Mouse (Mus musculus) brain, embryonic 14.5 days (tissue): ENCODE data around the gene Bicdl1. TPM values are rescaled to one million over a fixed set of nuclear protein-coding genes. Genes with fewer than 3 reads are reported as not detected.

Experiments
- DNase-seq: peaks from one replicate; pipeline ENCODE4 v3.0.0-alpha.2; 2011; ENCODE audit warnings: low read depth
- CTCF ChIP-seq: fragments of 200-500 bp; IDR thresholded peaks from 2 replicates; pipeline ENCODE4 v1.5.1; 2012; ENCODE audit warnings: inconsistent platforms, mild to moderate bottlenecking, moderate library complexity, borderline replicate concordance; ENCODE audit not compliant: insufficient read depth, insufficient read length; ENCODE audit errors: extremely low read depth
- POLR2A ChIP-seq: fragments of 200-500 bp; IDR thresholded peaks from 2 replicates; pipeline ENCODE4 v1.6.1; 2012; ENCODE audit warnings: mild to moderate bottlenecking, inconsistent platforms, borderline replicate concordance; ENCODE audit not compliant: poor library complexity, insufficient read depth, insufficient read length, severe bottlenecking; ENCODE audit errors: extremely low read depth
- polyA plus RNA-seq: library from polyadenylated mRNA; depleted of rRNA; stranded (reverse); fragments of >200 nt; gene quantifications from 2 replicates; pipeline ENCODE4 v1.2.3, GENCODE M21; 2012; rRNA removed

The Bicdl1 gene
- 165 and 168 TPM in 2 replicates for polyA plus RNA-seq

DNA sequence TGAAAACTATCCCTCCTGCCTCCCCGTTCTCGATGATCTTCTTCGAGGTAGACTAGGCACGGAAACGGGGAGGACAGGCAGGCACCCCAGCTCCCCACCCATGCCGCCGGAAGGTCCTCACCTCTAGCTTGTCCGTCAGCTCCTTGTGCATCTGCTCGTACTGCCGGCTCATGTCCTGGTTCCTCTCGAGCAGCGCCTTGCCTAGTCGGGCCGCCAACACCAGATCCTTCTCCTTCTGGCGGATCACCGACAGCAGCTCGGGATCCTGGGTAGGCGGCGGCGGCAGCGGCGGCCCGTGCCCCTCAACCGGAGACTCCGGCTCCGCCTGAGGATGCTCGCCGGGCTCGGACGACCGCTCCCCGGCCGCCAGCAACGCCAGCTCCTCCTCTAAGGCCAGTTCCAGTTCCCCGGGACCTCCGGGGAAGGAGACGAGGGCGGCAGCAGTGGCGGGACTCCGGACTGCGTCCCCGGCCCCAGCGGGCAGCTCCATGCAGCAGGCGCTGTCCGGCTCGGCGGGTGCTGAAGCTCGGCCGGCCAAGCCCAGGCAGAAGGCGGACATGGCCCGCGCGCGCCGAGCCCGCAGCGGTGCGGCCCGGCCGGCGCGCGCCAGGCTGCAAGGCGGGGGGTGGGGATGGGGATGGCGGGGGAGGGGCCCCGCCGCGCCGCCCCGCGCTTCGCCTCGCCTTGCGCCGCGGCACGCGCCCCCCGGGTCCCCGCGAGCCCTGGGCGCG is at the start of gene Bicdl1:
TSS of gene Bicdl1 (minus strand) at position 621 of the 731 bp plus-strand sequence.
- TF ChIP-seq POLR2A (no peak), CTCF (no peak)
- peak; percentile 71 for DNase-seq

DNA sequence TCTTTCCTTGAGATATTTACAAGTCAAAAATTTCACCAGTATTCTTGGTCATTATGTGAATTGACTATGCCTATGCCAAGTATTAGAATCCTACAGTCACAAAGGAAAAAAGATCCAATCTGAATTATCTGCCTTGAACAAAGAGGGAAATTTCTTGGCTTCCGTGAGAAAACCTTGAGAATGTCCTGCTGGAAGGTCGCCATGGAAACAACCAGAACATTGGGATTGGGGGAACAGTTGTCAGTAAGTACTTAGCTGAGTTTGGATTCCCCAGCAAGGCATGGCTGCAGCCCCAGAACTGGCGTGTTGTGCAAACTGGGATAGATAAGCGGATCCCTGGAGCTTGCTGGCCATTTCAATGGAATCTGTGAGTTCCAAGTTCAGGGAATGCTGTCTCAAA is 45.5 kb upstream of the Bicdl1 start:
- peak; percentile 53 for DNase-seq

DNA sequence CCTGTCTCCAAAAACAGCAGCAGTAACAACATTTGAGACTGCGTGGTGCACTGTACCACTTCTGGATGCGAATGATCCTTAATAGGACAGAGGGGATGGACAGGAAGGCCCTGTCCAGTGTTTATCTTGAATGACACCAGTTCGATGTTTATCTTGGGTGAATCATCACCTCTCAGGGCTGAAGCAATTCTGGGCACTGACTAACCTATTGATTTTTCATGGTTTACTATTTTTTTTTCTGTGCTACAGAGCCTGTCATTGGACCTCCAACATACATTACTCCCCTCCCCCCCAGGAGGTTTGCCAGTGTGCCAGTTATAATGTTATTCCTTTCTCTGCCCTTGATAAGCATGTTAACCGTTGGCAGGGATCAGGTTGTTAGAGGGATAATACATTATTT is 43.9 kb upstream of the Bicdl1 start:
- DNase-seq, result no peak
- TF ChIP-seq CTCF, result no peak
- TF ChIP-seq POLR2A, result no peak

More for the DNA sequence above, 45.5 kb upstream of the Bicdl1 start:
- no peak for TF ChIP-seq POLR2A
- TF ChIP-seq CTCF, result no peak

DNA sequence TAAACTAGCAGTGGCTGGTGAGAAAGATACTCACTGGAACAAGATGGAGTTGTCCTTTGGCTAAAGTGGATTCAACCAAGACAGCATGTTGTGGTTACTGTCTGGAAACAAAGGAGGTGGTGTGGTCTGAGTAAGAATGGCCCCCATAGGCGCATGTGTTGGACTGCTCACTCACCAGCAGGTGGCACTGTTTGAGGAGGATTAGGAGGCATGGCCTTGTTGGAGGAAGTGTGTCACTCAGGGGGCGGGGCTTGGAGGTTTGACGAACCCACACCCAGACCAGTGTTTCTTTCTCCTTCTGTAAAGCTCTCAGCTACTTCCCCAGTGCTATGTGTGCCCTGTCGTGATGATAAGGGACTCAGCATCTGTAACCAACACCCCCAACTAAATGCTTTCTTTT is 38.6 kb upstream of the Bicdl1 start:
- TF ChIP-seq CTCF (0 out of 2 replicates have a peak, but pooled peaks have one; percentile 7), POLR2A (no peak)
- no peak for DNase-seq

DNA sequence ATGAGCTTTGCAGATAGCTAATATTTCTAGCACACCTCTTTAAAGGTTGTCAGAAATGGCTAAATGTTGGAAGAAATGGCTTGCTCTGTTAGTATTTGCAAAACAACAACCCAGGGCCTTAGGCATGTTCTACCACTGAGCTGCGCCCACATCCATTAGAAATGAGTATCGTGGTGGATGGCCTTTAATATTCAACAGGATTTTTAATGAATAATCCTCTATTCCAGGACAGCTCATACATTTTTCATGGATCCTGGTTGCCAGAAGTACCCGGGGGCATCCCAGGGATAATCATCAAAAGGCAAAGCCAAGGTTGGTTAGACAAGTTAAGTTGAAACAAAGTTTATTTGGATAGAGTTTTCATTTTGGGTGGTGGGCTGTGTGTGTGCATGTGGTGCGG is 37.7 kb upstream of the Bicdl1 start:
- peak; percentile 33 for DNase-seq

DNA sequence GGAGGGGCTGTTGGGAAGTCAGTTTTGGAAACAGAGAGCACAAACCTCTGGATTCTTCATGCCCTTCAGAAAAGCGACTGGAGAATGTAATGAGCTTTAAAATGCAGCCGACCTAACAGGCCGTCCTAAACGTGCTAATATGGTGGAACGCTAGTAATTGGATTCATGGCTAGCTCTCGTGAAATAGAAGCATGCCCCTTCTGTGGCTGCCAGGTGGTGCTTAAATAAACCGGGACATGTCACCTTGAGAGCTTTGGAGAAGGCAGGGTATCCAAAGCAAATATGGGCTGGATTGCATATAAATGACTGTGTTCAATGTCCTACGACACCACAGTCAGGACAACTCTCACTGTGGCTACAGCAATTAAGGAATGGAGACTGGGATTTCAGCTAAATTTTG is 35.4 kb upstream of the Bicdl1 start:
- peak; percentile 23 for DNase-seq
- TF ChIP-seq POLR2A (no peak), CTCF (no peak)

More for the DNA sequence above, 37.7 kb upstream of the Bicdl1 start:
- no peak for TF ChIP-seq CTCF
- TF ChIP-seq POLR2A, result no peak

DNA sequence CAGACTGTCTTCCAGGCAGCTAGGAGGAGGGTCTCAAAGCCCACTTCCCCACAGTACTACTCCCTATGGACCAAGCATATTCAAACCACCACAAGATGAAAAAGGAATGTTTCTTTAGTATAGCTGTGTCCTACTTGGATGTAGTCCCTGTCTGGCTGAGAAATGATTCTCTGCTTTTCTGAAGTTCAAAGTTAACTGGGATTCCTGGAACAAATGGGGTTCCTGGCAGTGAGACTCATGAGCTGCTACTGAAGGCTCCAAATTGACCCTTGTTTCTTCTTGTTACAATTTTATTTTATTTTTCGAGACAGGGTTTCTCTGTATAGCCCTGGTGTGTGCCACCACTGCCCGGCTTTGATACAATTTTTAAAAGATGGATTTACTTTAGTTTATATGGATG is 32.6 kb upstream of the Bicdl1 start:
- no peak for DNase-seq
- TF ChIP-seq CTCF (no peak), POLR2A (no peak)

DNA sequence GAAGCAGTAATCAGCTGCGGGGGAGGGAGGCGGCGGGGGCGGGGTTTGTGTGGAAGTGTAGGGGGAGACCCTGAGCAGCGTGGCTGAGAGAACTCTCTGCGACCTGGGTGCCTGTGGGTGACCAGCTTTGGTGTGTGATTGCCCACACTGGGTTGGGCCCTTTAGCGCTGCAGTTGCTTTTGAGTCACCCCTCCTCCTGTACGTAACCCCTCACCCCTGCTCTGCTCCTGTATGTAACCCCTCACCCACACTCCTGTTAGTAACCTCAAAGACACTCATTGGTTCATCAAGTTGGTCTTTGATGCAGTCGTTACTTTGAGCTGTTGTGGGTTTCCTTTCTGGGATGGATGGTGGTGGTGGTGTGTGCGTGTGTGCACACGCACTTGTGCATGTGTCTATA is 29.5 kb upstream of the Bicdl1 start:
- no peak for TF ChIP-seq CTCF
- TF ChIP-seq POLR2A, result no peak

DNA sequence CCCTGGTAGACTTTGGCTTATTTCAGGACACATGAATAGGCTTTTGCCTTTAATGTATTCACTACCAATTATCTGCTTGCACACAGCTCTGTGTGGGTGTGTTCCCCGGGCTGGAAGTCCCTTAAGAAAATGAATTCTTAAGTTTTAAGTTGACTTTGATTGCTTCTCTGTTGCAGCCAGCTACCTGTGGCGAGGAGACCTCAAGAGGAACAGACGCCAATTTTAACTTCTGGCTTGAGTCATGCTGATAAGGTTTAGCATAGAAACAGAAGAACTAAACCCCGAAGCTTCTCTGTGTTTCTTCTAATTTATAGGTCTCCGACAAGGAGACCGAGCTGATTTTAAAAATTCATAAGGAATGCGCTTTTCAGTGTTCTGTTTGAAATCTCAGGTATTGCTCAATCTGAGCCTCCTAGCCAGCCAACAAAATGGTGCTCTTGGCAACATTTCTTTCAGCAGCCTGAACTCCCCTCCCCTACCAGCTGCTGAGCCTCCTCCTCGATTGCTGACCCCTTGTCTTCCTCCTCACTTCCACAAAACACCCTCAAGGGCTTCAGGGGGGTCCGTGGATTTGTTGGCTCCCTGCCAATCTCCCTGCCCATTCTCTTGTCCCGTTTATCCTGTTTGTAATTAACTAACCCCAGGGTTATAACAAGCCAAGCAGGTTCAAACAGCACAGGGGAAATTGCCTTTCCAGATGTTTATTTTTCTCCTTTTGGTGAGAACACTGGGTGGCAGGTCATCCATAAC is 27.2 kb upstream of the Bicdl1 start:
- DNase-seq, result peak; percentile 36
- TF ChIP-seq POLR2A (no peak), CTCF (no peak)

More for the DNA sequence above, 29.5 kb upstream of the Bicdl1 start:
- DNase-seq, result no peak

DNA sequence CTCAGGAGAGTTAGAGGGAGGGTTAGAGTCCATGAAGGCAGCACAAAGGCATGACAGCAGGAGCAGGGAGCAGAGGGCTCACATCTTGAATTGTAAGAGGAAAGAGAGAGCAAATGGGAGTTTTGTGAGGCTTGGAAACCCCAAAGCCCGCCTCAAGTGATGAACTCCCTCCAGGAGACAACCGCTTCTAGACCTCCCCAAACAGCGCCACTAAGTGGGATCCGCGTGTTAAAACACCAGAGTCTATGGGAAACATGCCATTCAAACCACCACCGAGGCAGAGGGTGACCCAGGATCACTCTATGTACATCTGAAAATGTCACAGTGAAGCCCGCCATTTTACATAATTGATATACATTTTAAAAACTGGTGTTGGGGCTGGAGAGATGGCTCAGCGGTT is 26.1 kb upstream of the Bicdl1 start:
- TF ChIP-seq POLR2A, result no peak
- no peak for TF ChIP-seq CTCF
- DNase-seq, result no peak

DNA sequence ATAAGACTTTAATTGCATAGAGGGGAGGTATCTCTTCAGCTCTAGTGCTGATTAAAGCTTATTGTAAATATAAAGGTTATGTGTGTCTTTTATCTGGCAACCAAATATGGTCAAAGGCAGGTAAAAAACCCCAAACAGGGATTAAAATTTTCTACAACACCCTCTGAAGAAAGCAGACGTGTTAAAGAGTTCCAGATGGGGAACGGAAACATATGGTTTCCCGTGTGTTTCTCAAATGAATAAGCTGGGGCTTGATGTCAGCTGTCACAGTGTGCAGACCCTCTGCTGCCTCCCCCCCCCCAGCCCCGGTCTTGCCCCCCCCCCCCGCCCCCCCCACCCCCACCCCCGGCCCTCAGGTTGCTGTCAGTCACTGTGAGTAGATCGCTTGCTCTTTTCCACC is 24.1 kb upstream of the Bicdl1 start:
- TF ChIP-seq POLR2A (no peak), CTCF (no peak)
- DNase-seq, result peak; percentile 64
